Mouse (Mus musculus): ENCODE results near the gene Rbm17.

DNA sequence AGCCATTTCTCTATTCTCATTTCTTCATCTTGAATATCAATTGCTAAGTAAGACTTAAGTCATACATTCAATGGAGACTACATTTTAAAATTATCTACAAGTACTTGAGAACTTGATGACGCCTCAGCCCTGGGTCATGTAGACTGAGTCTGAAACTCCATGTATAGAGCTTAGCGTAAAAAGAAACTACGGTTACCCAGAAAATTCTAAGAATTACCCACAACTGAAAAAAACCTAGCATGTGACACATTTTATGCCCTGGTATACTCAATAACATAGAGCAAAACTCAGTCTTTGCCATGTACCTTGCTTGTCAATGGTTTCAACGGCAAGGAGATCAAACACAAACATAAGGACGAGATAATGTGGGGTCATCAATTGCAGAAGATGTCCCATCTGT, 21.9 kb upstream of the Rbm17 start, which contains the start of gene Gm17490:
- TF ChIP-seq CTCF (IDR thresholded peaks at IDR 0.05; ENCODE audit: low read depth, low read length) (no peak), POLR2A (IDR thresholded peaks at IDR 0.05; ENCODE audit: insufficient read depth, low read length) (no peak)
